In the genomic region with DNA sequence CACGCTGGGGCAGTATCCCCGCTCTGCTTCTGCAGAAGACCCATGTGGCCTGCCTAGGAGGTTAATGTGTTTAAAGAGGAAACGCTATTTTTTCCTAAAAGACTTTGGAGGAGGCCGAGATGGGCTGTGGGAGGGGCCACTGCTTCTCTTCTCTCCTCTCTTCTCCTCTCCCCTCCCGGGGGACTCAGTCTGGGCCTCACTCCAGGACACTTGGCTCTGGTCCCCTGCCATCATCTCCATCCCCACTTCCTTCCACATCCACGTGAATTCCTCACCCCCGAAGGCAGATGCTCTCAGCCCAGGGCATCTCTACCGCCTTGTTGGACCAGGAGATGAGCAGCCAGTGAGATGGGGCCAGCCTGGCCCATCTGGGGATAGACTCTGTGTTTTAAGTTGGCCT, we compare ENCODE assay signal across 8 mouse cellular contexts.
DNase-seq lines count a peak whose midpoint lies in the region; ATAC-seq lines count a peak whose summit lies in the region.

No protein-coding gene starts in this region.

- no peak overlapping the region for H3K4me2 ChIP-seq in forebrain, embryonic 12.5 days

- peak; percentile 53 to 62 for DNase-seq in cerebellum, postnatal 14 days
- DNase-seq in cerebellum, adult 9-11 months = no peak
- DNase-seq in ovary, adult 18-20 months (ENCODE audit: low spot score) = peak; percentile 28
- no peak for DNase-seq in ovary, postnatal 10 days (ENCODE audit: low spot score)
- peak; percentile 70 to 71 for DNase-seq in heart, postnatal 36 days
- DNase-seq in lung, postnatal 36 days = peak; percentile 32
- DNase-seq in cerebellum, adult 8-10 months = no peak

- WGBS in forebrain, embryonic 12.5 days = 75% methylated on average over 8 of the region's 8 CpGs

- H3K9me3 ChIP-seq in forebrain, embryonic 12.5 days = no peaks in the 10 kb centered on the region

- H3K4me3 ChIP-seq in forebrain, embryonic 12.5 days (replicated peaks) = no peak overlapping the region

- no peak overlapping the region for H3K9ac ChIP-seq in forebrain, embryonic 12.5 days

- peaks cover 11% of the 10 kb centered on the region; the same call in 1 of the 2 replicates for H3K4me1 ChIP-seq in forebrain, embryonic 12.5 days

- no peaks in the 10 kb centered on the region for H3K27me3 ChIP-seq in forebrain, embryonic 12.5 days

- intact Hi-C loops in heart, postnatal 36 days (cut with DNase I) = no loop called here

- no peak for ATAC-seq in forebrain, embryonic 12.5 days (ENCODE audit: low FRiP score)

- H3K27ac ChIP-seq in forebrain, embryonic 12.5 days = no peak overlapping the region

- no peaks in the 10 kb centered on the region for H3K36me3 ChIP-seq in forebrain, embryonic 12.5 days (replicated peaks)

Comparison
In these comparisons a context has a peak if more than half of its experiments do, and no peak if none do; other contexts are left out.
1. DNase-seq: peak in cerebellum, postnatal 14 days (2 of 2), ovary, adult 18-20 months (single experiment), heart, postnatal 36 days (2 of 2) and lung, postnatal 36 days (single experiment); none in cerebellum, adult 9-11 months (single experiment), ovary, postnatal 10 days (single experiment) and cerebellum, adult 8-10 months (single experiment).